Mouse (Mus musculus) kidney, postnatal 36 days (tissue): ENCODE results near the gene Hsd17b1.
"Not testable (repeated sequence)": the region's sequence is repeated elsewhere in the genome, so short reads cannot be mapped to it uniquely, and the experiment has no call there.

Experiments
- DNase-seq, 2 experiments: peaks; one replicate each; pipeline ENCODE4 v3.0.0; 2021 to 2022; ENCODE audit warnings: mixed read lengths in 2 of 2

Hsd17b1 gene

GRCm38 (mm10) chr11:101086323-101086674 lies 8.1 kb downstream of the Hsd17b1 start:
- DNase-seq: no peak

DNA sequence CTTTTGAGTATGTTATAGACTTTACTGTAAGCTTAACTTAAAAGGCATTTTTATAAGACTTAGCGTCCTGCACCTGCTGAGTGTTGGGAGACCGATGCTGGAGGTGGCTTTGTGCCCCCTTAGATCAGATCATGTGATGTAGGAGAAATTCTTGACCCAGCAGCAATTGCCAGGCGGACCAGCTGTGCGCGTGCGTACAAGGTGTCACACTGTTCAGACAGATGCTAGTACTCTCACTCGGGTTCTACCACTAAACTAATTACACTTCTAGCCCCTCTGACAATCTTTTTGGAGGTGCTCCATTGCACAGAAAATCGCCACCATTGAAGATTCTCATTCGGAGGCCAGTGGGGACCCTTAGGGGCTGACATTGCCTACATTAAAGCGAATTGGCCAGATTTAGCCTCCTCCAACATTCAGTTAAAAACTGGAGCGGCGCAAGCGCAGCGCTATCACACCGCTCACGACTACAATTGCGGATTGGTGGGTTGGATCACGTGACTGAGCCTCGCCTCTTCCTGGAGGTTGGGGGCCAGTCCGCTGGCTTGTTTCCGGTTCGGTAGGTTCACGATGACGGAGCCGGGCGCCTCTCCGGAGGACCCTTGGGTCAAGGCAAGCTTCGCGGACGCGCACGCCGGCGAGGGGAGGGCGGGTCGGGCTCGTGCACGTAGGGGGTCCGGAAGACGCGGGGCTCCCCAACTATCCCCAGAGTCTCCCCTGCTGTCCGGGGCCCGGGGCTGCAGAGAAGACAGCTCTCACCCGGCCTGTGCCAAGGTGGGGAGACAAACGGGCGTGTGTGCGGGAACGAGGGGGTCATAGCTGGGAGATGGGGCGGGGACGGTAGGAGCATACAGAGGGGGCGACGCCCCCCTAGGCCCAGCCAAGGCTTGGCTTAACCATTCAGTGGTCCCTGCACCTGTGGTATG lies 8.8 kb downstream of the Hsd17b1 start, which contains the start of gene Mlx:
Gene Mlx (plus strand): TSS at position 522 of the 926 bp plus-strand sequence.
- peak; percentile 95 to 96 for DNase-seq

- peak; percentile 56 to 76 for DNase-seq
Observed at GRCm38 (mm10) chr11:101087682-101088055, 9.5 kb downstream of the Hsd17b1 start.

- no peak for DNase-seq
Observed at GRCm38 (mm10) chr11:101089931-101090330, 11.7 kb downstream of the Hsd17b1 start.

DNA sequence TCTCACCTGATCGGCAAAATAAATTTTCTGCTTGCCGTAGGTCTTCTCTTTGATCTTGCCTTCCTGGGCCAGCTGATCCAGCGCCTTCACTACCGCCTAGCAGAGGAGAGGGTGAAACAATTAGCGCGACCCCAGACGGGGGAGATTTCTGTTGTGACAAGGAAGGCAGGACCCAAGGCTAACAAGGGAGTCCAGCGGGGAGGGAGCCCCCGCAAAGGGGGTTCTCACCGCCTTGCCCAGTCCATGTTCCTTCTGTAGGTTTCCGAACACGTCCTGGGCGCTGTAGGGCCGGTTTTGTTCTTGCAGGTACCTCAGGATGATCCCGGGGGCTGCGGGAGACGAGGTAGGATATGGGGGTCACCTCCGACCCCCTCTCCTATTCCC lies 16.7 kb downstream of the Hsd17b1 start:
- no peak for DNase-seq

GRCm38 (mm10) chr11:101095314-101096024 lies 17.3 kb downstream of the Hsd17b1 start, which contains the start of gene Psmc3ip:
Gene Psmc3ip, minus strand, starts transcription at chr11:101095436.
- DNase-seq: peak; percentile 97

GRCm38 (mm10) chr11:101098231-101098630 lies 20.0 kb downstream of the Hsd17b1 start:
- no peak for DNase-seq

DNA sequence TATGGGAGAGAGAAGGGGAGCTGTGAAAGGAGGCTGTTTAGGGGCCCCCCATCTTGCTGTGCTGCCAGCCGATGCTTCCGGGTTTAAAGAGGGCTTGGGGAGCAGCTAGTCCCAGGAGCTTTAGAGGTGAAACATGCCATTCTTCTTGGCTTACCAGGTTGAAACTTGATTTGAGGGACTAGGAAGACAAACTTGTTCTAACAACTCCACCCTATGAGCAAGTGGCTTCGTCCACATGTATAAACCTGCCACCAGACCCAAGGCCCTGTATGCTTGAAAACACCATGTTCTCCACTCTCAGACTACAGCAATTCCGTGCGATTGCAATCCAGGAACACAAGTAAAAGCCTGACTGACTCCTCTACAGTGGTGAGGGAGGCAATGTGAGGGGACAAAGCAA lies 24.8 kb downstream of the Hsd17b1 start:
- no peak for DNase-seq

DNA sequence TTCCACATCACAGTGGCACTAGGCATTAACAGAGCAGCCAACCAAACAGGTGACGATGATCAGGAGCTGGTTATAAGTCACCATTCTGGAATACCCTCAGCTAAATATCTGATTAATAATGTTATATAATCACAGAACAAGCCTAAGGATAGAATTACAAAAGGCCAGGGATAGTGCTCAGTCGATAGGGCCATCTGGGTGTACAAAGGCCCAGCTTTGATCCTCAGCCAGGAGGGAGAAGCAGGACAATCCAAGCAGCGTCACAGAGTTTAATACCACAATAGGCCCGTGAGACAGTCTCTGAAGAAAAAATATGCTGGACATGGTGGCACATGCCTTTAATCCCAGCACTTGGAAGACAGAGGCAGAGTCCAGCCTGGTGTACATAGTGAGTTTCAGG lies 31.1 kb downstream of the Hsd17b1 start:
- no peak for DNase-seq

DNA sequence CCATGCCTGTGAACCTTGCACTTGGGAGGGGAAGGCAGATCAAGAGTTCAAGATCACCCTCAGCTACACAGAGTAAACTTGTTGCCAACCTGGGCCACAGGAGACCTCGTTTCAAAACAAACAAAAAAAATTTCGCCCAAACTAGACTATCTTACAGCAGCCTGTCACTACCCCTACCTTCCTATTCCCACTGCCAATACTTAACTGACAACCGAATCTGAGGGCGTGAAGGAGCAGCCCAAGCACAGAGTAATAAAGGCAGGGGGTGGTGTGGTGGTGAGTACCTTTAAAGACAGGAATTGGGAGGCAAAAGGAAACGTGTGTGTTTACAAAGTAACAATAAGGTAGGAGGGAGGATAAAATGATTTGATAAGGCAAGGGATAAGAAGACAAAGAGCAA lies 32.5 kb downstream of the Hsd17b1 start:
- DNase-seq: no peak

- no peak for DNase-seq
Observed at GRCm38 (mm10) chr11:101111178-101111577, 33.0 kb downstream of the Hsd17b1 start.

- DNase-seq: no peak
Observed at GRCm38 (mm10) chr11:101112186-101112585, 34.0 kb downstream of the Hsd17b1 start.

GRCm38 (mm10) chr11:101115564-101115963 lies 37.4 kb downstream of the Hsd17b1 start:
- no peak for DNase-seq

DNA sequence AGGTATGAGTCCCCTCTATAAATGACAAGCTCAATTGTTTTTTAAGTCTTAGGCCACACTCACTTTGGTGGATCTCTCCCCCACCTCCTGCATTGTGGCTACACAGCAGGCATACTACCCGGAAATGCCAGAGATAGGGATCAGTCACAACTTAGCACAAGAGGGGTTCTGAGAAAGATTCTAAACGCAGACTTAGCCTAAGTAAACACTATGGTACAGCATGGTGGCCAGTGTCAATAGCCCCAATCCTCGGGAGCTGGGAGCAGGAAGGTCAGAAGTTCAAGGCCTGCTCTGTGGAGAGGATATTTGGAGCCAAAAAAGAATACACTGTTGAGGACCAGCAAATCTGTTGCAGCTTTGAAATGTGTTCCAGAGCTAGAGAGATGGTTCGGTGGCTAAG lies 39.9 kb downstream of the Hsd17b1 start:
- DNase-seq: no peak

DNA sequence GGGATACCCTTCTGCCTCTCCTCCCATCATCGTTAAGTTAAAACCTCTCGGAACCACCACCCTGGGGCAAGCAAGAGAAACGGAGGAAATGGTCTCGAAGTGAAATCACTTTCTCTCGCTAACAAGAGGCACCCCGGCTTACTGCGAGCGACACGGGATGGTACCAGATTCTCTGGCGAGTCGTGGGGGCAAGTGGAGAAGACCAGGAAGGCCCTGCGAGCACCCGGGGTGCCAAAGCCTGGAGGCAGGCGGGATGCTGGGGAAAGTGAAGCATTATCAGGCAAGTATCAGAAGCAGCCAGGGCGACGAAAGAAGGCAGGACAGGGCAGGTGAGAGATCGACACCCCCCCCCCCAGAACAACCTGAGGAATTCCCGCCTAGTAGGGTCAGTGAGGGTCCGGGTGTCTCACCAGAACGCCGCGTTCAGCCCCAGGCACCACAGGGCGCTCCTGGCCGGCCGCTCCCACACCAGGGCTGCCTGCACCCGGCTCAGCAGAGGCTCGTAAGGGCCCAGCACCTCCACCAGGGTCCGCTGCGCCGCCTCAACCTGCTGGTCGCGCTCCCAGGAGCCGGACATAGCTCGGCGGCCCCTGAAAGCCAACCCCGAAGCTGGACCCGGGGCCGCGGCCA lies 41.0 kb downstream of the Hsd17b1 start:
- peak in 1 of 2 experiments; percentile 30 for DNase-seq

GRCm38 (mm10) chr11:101119761-101120544 lies 41.7 kb downstream of the Hsd17b1 start, which contains the start of the genes Retreg3 and Tubg1:
Gene Retreg3, minus strand, starts transcription at chr11:101119893.
Gene Tubg1, plus strand, starts transcription at chr11:101119938.
- peak; percentile 98 to 99 for DNase-seq

GRCm38 (mm10) chr11:101120545-101121188 lies 42.5 kb downstream of the Hsd17b1 start:
- peak in 1 of 2 experiments; percentile 25 for DNase-seq

DNA sequence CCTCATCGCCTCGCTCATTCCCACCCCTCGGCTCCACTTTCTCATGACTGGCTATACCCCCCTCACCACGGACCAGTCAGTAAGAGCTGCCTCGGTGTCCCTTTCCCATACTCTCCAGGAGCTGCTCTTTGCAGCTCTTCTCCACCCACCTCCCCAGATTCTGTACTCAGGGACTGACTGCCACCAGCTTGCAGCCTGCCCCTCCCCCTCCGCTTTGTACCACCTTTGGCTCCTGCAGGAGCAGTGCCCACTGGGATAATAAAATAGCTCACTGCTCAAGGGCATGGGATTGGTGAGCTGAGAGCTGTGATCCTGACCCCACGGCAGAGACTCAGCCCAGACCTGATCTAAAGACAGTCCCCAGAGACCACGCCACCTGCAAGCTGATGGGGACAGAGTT lies 46.3 kb downstream of the Hsd17b1 start:
- not testable (repeated sequence) for DNase-seq

- DNase-seq: not testable (repeated sequence)
Observed at GRCm38 (mm10) chr11:101125008-101125407, 46.8 kb downstream of the Hsd17b1 start.

- DNase-seq: peak in 1 of 2 experiments; percentile 47
Observed at GRCm38 (mm10) chr11:101127075-101127474, 48.9 kb downstream of the Hsd17b1 start.

DNA sequence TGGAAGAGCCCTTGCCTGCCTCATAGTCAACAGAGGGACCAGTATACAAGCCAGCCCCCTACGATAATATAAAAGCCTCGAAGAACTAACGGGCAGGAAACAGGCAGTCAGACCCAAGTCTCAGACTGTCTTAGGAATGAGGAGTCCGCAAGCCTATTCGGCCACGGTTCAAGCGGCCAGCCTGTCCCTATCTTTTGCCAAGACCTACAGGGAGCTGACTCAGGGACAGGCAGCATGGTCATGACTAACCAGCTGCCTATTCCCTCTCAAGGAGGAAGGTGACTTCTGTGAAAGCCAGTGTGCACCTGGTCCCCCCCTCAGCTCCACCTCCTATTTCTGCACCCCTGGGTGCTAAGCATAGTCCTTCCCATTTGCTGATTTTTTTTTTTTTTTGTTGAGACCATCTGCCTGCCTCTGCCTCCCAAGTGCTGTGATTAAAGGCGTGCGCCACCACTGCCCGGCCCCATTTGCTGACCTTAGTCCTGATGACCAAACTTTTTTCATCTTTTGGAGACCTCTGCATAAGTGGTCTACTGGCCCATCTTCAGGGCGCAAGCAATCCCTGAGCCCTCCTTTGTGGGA lies 50.9 kb downstream of the Hsd17b1 start:
- DNase-seq: no peak
